Mouse (Mus musculus) CD4-positive, CD25-positive, alpha-beta regulatory T cell, adult 2 months (primary cell): ENCODE data around the gene Tmem265.

ENCODE experiments used
- DNase-seq: peaks from one replicate; pipeline ENCODE4 v3.0.0-alpha.2; 2012; ENCODE audit warnings: low read depth, low spot score

Tmem265 gene

DNA sequence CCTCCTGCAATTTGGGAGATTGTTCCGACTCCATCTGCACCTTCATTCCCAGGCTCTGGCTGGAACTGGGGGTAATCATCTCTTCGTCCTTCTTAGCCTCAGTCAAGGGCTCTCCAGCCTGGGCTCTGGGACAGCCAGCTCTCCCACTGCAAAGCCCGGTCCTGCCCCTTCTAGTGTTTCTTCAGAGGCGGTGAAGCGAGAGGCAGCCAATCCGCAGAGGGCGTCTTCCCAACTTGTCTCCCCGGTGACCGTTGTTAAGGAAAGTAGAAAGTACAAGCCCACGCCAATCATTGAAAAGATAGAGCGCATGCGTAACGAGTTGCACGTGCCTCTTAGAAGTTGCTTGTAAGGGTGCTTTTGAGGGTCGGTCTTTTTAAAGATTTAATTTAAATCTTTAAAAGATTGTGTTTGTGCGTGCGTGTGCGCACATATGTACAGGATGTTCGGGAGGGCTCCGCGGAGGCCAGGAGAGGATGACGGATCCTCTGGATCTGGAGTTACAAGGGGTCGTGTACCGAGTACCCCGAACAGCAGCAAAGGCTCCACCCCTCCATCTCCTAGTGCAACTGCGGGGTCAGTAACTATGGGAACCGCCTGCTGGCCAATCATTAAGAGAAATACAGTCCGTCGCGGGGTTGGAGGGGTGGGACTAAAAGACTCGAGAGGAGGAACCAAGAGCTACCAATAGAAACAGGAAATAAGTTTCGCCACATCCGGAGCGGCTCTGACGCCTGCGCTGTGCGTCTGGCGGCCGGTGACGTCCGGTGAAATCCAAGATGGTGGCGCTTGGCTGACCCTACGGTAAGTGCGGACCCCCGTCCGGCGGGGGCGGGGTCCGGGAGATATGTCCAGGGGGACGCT is 27.1 kb downstream of the Tmem265 start, which contains the start of the genes Ccdc189 and Rnf40:
Gene Ccdc189, minus strand, starts transcription at position 585 of the 861 bp plus-strand sequence.
Gene Rnf40, plus strand, starts transcription at position 757 of the 861 bp plus-strand sequence.
- DNase-seq, result peak; percentile 94

DNA sequence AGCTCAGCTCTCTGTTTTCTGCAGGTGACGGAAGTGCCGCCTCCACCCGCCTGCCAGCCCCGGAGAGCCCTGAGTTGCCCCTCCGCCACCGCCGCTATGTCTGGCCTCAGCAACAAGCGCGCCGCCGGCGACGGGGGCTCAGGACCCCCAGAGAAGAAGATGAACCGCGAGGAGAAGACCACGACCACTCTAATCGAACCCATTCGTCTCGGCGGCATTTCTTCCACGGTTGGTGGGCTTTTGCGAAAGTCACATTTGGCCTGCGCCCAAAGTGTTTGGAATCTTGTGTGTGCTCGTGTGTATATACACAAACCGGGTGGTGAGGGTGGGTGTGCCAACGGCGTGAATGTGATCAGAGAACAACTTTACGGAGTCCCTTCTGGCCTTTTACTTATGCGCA is 27.7 kb downstream of the Tmem265 start:
- no peak for DNase-seq

DNA sequence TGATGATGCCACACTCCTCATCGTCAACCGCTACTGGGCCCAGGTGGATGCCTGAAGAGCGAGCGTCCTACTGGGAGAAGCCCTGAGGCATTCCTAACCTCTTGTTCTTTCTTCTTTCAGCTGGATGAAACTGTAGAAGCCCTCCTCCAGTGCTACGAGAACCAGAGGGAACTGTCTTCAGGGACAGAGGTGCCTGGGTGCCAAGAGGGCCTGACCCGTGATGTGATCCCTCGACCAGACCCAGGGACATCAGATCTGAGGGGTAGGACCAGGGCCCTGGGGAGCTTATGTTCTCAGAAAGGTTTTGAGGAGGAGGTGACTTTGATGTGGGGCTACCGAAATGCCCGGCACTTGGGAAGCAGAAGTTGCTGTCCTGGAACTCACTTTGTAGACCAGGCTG is 28.4 kb downstream of the Tmem265 start:
- no peak for DNase-seq

DNA sequence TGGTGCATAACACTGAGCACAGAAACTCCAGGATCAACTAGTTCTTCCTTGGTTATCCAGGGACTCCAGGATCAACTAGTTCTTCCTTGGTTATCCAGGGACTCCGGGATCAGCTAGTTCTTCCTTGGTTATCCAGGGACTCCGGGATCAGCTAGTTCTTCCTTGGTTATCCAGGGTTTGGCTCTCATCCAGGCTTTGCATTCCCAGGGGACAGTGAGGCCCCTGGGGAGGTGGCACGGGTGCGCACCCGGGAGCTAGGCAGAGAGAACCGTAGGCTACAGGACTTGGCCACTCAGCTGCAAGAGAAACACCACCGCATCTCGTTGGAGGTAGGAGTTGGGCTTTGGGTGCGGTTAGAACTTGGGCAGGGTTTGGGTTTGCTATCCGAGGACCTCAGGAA is 29.9 kb downstream of the Tmem265 start:
- DNase-seq, result no peak

DNA sequence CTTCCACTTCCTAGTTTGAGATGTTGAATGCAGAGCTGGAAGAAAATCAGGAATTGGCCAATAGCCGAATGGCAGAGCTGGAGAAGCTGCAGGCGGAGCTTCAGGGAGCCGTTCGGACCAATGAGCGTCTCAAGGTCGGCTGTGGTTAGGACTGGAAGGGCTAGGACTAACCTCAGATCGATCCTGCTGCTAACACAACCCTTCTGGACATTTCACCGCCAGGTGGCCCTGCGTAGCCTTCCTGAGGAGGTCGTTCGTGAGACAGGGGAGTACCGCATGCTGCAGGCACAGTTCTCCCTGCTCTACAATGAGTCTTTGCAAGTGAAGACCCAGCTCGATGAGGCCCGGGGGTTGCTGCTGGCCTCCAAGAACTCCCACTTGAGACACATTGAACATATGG is 31.4 kb downstream of the Tmem265 start:
- DNase-seq, result no peak

DNA sequence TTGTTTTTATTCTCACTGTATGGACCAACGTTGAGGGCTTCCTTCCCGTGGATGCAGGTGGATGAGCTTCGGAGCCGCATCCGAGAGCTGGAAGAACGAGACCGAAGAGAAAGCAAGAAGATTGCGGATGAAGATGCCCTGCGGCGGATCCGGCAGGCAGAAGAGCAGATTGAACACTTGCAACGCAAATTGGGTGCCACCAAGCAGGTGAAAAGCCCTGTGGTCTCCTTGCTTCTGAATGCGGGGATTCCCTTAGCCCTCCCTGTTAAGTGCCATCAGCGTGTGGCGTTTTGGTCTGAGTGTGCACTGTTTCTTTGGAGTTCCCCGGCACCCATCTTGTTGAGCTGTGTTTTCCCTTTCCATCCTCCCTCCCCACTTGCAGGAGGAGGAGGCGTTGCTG is 35.6 kb downstream of the Tmem265 start:
- no peak for DNase-seq

DNA sequence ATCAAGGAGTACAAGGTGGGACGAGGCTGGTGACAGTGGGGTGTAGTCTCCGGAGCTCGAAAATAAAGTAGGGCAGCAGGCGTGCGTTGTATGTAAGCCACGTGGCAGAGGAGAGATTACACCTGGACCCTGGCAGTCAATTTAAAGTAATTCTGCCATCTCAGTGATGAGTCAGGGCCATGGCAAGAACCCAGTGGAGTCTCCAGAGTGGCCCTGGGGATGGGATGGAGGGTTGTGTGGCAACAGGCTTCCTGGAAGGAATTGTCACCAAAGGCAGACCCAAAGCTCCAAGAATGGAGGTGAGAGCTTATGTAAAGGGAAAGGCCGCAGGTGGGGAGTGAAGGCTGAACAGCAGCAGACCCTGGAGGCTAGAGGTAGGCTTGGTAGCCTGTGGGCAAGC is 39.4 kb downstream of the Tmem265 start:
- no peak for DNase-seq

DNA sequence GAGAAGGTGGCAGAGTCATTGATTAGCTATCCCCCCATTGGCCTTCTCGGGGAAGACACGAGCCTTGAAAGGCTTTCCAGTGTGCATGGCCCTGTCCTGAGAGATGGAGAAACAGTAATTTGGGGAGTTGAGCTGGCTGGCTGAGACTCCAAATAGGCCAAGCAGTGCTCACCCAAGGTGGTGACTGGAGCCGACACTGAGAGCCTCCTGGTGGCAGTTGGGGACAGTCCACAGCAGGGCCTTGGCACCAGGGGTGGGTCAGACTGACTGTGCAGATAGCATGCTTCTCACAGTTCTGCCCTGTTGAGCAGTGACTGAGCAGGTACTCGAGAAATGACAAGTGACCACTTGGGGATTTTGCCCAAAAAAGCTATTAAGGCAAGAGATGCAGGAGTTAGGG is 40.5 kb downstream of the Tmem265 start:
- DNase-seq, result no peak

DNA sequence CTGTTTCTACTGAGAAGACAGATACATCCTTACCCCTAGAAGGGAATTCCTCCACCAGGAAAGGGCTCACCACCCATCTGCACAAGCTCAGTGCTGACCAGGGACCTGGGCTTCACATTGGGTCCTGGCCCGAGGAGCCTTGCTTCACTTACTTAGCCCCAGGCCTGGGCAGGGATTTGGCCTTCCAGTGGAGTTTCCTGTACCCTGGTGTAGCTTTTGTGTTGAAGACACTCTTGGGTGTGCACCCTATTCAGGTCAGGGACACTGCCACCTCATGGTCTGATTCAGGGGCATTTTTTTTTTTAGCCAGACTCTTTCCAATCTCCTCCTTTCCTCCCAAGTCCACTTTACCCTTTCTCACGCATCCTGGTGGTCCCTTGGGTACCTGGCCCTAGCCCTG is 41.7 kb downstream of the Tmem265 start:
- DNase-seq, result no peak

DNA sequence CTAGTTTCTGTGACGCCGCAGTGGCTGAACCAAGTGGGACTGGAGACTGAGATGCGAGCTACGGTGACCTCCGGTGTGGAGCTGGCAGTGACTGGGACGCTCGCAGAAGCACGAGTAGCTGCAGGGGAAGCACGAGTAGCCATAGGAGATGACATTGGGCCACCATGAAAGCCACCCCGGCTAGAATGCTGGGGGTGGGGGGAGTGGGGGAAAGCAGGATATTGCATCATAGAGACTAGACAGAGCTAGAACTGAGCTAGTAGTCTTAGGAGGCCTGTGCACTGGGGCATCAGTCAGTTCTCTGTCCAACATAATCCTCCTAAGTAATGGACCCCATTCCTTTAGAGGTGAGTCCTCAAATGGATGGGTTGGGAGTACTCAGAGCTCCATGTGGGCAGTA is 43.1 kb downstream of the Tmem265 start:
- DNase-seq, result no peak

DNA sequence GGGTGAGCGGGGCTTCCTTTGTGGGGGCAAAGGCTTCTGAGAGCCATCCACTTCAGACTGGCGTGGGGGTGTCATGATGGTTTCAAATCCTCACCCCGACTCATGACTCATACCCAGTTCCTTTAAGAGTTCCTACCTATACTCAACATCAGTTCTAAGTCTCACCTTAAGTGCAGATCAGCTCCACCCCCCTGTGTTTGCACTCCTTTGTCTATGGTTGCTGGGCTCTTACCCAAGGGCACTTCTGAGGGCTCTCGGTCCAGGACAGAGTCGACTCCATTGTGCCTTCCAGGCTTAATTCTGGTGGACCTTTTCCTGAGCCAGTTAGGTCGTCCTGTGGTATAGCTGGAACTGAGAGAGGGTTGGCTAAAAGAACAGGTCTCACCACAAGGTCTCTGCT is 46.0 kb downstream of the Tmem265 start:
- no peak for DNase-seq

DNA sequence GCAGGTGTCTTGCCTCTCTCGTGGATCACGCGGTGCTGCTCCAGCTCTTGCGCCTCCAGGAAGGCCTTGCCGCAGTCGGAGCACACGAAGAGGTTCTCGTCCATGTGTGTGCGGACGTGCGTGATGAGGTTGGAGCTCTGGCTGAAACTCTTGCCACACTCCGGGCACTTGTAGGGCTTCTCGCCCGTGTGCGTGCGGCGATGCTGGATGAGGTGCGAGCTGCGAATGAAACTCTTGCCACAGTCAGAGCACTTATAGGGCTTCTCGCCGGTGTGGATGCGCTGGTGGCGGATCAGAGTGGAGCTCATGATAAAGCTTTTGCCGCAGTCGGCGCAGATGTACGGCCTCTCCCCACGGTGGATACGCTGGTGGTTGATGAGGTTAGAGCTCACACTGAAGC is 49.8 kb downstream of the Tmem265 start:
- no peak for DNase-seq

DNA sequence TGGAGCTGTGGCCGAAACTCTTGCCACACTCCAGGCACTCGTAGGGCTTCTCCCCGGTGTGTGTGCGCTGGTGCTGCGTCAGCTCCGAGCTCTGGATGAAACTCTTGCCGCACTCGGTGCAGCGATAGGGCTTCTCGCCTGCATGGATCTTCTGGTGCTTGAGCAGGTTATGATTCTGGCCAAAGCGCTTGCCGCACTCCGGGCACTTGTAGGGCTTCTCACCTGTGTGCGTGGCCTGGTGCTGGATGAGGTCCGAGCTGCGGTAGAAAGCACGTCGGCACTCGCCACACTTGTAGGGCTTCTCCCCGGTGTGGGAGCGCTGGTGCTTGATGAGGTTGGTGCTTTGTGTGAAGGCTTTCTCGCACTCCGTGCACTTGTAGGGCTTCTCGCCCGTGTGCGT is 50.4 kb downstream of the Tmem265 start:
- DNase-seq, result no peak

DNA sequence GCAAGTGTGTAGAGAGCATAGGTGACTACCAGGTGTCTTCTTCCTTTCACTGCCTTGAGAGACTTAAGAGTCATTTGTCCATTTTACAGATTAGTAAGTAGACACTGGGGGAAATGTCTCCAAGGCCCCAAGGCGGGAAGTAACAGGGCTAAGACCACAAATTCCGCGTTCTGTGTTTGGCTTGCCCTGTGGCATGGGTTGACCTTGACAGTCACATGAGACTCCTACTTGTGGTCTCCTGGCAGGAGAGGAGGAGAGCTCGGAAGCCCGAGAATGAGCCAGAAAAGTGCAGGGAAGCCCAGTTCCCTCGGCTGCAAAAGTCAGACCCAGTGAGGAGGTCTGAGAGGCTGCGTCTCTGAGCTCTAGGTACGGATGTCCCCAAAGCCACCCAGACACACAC is 52.3 kb downstream of the Tmem265 start:
- no peak for DNase-seq

DNA sequence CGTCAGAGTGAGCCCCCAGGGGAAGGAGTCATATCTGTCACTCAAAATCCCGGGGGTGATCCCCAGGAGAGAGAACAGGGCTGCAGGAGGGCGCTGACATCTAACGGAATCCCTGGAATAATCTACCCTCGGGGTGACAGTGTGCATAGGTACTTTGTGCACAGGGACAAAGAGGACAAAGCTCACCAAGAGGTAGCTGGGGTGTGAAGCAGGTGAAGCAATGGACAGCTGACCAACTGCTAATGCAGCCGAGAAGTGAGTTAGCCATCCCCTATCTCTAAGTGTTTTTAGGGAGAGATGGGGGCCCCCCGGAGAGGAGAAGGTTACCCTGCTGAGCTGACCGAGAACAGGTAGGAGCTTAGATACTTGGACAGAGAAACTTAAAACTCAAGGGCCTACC is 52.9 kb downstream of the Tmem265 start:
- no peak for DNase-seq

DNA sequence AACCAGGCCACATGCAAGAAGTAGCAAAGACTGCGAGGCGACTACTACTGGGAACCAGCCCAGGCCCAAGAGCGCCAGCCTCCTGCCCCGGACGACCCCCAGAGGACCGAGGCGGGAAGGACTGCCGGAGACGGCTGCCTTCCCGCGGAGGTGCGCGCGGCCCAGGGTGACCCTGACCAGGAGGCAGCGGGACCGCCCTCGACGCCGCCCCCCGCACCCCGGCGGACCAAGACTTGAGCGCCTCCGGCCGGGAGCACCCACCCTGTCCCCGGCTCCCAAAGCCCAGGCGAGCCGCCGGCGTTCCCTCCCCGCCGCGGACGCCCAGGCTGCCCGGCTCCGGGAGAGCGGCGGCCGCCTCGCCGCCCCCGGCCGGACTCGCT is 53.3 kb downstream of the Tmem265 start:
- DNase-seq, result peak; percentile 38

DNA sequence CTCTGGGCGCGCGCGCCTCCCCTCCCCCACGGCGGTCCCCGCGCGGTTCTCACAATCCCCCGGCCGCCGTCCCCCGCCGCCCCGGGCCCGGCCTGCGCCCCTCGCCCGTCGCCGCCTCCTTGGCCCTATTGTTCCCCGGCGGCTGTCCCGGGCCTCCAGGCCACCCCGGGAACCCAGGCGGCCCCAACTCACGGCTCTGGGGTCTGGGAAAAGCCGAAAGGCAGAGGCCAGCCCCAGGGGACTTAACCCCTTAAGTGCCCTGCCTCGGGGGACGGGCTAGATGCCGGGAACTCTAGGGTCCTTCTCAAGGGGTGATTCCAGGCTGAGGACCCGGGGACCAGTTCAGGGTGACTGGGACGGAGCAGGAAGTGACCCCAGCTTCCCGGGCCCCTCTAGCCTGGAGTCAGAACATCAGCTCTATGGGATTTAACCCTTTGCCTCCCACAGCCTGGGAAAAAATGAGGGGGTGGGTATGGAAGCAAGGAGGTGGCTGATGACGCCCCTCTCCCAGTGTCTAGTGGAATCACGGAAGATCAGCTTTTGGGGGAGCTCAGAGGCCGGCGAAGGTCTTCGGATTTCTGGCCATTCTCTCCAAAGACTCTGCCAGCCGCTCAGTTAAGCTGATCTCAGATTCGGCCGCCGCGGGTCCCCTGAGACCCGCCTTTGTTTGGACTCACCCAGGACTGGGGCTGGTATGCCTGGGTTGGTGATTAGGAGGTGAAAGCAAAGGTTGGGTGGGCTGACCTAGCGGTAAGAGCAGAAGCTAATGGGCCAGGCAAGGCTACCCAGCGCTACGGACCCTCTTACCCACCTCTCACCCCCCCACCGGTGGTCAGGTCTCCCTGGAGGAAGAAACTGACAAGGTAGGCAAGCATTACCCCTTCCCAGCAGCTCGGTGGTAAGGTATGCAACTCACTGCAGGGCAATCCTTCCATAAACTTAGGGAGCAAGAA is 54.0 kb downstream of the Tmem265 start, which contains the start of gene Zfp629:
Gene Zfp629, minus strand, starts transcription at position 907 of the 953 bp plus-strand sequence.
- DNase-seq, result peak; percentile 33

DNA sequence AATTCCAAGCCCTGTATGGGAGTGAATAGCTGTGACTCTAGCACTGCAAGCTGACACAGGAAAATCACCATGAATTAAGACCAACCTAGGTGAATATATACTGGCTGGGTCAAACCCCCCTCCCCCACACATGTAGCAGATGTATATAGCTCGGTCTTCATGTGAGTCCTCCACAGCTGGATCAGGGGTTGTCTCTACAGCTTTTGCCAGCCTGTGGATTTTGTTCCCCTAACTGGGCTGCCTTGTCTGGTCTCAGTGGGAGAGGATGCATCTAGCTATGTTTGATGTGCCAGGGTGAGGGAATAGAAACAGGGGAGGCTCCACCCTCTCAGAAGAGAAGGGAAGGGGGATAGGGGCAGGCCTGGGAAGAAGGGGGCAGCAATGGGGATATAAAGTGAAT is 55.1 kb downstream of the Tmem265 start:
- no peak for DNase-seq
